Mouse (Mus musculus) monocyte, adult 5-6 weeks (primary cell): ENCODE measurements around the gene Nt5c3. TPM values are rescaled to one million over a fixed set of nuclear protein-coding genes. Genes with fewer than 3 reads are reported as not detected.
"Not testable (repeated sequence)": the region's sequence is repeated elsewhere in the genome, so short reads cannot be mapped to it uniquely, and the experiment has no call there.

ENCODE experiments used
- ATAC-seq: fragments of 153-309, 156-312 bp; replicated peaks from 2 replicates; pipeline ENCODE4 v1.8.0; 2017; ENCODE audit warnings: mild to moderate bottlenecking; ENCODE audit not compliant: low TSS enrichment, insufficient number of reproducible peaks, severe bottlenecking, poor library complexity, low FRiP score
- total RNA-seq: library from RNA; stranded (forward); fragments of 200-1000, 200-491, 200-594 nt; gene quantifications from 3 replicates; pipeline ENCODE4 v1.2.3, GENCODE M21; 2017

The Nt5c3 gene
- total RNA-seq, 1 experiment from 2014 or later, result 88.2 TPM

DNA sequence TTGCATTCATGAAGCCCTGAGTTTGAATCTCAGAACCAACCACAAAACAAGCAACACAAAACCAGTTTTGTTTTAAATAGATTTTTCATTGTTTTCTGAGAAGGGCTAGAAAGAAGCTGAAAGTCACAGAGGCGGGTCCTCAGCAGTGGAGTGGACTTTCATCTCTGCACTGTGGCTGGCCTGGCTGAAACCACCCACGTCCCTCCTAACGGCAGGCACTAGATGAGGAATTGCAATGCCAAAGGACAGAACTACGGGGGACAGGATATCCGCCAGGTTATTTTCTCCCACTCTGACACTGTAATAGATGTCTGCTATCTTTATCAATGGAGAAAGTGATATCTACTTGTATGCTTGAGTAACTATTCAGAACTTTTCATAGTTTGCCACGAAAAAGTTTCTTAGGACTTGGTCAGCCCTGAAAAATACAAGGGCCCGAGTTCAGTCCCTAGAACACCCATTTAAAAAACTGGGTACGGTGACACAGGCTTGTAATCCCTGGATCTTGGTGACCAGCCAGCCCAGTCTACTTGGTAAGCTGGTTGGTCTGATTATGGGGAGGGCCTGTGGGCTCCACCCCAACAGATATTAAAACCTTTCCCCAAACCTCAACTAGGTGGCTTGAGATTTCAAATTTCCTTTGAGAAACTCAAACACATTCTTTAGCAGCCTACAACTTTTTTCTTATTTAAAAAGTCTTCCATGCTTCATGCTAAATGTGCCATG lies 17.4 kb downstream of the Nt5c3 start:
- ATAC-seq, result no peak

DNA sequence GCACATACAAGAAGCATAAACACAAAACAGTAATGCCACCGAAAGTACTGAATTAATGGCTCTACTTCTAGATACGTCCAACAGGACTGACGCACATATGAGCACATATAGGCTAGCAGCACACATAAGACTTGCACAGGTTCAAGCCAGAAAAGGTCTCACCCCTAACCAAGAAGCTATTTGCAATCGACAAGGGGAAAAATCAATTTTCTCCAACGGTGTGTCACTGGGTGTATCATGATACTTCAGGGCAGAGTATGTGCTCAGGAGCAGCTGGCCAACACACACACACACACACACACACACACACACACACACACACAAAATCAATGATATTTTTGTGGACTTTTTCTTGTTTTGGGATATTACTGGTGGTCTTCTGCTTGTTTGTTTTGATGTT lies 18.2 kb downstream of the Nt5c3 start:
- ATAC-seq, result no peak

DNA sequence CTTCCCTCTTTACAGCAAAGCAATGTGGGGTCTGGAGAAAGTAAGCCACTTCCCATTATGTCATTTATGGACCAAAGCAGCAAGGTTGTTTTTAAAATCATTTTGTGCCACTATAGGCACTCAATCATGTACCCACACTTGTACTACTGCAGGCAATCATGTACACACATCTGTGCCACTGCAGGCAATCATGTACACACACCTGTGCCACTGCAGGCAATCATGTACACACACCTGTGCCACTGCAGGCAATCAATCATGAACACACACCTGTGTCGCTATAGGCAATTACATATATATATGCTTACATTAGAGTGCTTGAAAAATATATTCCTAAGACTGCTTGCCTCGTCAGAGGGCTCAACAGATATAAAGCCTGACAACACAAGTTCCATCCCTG lies 18.8 kb downstream of the Nt5c3 start:
- ATAC-seq, result no peak

DNA sequence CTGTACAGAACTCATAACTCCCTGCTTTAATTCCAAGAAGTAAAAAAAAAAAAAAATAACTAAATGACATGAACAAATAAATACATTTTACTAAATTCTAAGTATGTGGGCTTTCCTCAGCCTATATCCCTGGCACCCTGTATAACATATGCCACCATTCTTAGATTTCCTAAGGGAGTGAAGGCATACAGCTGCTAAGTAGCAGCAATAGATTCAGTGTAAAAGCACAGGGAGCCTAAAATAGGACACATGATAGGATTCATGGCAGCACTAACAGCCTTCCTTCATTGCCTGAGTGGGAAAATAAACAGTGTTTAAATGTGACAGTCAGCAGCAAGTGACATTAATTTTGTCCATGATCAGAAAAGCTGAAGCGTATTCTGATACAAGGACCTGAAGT lies 19.4 kb downstream of the Nt5c3 start:
- no peak for ATAC-seq

DNA sequence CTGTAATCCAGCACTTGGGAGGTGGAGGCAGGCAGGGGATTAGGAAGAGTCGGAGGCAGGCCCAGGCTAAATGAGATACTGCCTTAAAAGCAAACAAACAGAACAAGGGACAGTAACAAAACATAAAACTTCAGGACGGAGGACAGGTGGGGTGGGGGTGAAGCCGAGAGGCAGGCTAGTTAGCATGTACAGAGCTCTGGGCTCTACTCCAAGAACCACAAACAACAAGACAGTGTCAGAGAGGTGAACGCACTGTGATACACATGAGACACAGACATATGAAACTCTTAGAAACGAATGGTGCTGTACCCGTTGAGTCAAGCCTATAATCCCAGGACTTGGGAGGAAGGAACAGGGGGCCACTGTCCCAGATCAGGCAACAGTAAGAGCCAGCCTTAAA lies 19.9 kb downstream of the Nt5c3 start:
- no peak for ATAC-seq

DNA sequence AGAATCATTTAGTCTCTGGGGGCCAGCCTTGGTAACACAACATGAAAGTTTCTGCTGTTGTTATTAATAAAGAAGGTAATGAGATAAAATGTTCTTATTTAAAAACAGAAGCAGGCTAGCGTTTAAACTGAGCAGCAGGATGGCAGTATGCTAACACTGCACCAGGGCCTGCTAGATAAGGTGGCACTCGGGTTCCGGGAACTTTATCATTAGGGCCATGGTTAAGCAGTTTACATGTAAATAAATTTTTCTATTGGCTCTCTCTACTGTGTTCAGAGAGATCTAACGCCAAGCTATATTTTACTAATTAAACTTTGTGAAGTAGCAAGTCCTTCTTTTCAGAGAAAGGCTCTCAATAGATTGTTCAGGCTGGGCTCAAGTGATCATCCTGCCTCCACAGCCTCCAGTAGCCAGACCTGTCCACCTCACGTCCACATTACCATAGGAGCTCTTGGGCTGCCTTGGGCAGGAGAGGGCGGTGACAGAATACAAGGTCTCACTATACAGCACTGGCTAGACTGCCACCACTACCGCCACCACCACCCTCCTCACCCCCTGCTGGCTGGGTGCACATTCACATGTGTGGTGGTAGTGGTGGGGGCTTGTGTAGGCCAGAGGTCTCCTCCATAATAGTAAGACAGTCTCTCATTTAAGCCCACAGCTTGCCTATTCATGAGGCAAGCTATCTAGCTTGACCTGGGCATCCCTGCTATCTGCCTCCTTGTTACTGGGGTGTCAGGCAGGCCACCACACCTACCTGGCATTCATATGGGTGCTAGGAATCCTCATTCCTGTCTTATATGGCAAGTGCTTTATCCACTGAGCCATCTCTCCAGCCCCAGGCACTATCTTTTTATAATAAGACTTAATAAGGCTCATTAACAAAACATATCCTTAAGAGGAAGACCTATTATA lies 20.9 kb downstream of the Nt5c3 start:
- ATAC-seq, result no peak

DNA sequence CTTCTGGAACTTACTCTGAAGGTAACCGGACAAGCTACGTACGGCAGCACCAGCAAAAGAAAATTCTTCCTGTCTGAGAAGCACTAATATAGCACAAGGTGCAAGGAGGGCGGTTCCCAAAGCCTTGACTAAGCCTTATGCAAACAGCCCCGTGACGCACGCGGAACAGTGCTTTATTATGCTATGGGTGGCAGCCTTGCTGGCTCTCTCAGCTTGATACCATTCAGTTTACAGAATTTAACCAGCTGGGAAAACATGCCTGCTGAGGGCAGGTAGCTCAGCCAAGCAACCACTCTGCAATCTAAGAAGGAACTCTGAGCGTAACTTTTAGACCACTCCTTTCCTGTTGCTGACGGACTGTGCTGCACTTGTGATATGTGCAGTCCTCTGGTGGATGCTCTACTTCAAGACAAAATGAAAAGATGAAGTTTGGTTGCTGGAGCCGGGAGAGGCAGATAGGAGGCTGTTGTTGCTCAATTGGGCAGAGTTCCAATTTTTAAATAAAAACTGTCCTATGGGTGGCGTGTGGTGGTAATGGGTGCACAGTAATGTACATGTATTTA lies 21.8 kb downstream of the Nt5c3 start:
- ATAC-seq, result peak; percentile 82

DNA sequence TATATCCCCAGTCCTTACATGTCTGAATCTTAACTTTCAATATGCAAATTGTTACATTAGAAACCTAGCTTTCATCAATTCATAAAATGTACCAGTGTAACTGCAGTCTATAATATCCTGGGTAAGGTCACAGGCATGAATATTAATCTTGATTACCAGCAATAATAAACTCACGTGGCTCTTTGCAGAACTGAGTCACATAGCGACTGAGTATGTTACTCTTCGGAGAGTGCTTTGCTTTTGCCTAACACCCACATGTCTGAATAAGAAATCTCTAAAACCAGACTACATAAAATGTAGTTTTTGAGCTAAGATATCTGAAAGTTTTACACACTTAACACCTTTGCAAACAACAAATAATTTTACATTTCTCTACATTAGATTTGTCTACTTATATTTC lies 22.4 kb downstream of the Nt5c3 start:
- no peak for ATAC-seq

DNA sequence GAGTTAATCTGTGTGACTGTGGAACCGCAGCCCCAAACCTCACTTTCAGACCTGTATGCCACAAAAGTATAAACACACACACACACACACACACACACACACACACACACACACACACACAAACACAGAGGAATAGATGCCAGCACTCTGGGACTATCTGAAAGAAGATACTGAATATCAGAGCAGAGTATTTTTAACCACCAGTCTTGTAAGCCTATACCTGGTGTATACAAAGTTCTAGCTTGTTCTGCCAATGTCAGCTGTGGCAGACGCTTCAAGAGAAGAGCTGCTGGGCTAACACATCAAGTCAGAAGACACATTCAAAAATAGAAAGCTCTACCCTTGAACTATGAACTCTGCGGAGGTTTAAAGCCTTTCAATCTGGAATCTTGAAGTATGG lies 24.1 kb downstream of the Nt5c3 start:
- ATAC-seq, result no peak

DNA sequence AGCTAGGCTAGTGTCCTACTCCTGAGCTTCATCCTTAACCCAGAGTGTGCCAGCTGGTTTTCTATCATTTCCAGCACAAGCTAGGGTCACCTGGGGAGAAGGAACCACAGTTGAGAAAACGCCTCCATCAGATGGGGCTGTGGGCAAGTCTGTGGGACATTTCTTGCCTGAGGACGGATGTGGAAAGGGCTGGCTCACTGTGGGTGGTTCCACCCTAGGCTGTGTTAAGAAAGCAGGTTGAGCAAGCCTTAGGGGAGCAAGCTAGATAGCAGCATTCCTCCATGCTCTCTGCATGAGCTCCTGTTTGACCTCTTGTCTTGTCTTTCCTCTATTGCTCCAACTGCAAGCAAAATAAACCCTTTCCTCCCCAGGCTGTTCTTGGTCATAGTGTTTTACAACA lies 33.0 kb downstream of the Nt5c3 start:
- no peak for ATAC-seq

DNA sequence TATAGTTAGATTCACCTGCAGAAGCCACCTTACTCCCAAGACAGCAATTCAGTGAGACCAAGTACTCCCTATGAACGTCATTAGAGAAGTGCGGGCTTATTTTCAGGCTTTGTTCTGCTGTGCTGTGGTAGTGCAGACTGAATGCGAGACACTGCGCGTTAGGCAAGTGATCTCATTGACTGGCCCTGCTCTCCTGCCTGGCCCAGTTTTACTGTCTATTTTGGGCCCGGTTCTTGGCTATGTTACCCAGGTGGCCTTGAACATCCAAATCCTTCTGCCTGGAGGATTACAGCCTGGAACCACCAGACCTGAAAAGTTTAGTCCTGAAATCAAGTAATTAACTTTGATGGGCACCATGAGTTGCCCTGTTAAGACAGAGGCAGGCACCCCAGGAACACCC lies 35.2 kb downstream of the Nt5c3 start:
- ATAC-seq, result no peak

DNA sequence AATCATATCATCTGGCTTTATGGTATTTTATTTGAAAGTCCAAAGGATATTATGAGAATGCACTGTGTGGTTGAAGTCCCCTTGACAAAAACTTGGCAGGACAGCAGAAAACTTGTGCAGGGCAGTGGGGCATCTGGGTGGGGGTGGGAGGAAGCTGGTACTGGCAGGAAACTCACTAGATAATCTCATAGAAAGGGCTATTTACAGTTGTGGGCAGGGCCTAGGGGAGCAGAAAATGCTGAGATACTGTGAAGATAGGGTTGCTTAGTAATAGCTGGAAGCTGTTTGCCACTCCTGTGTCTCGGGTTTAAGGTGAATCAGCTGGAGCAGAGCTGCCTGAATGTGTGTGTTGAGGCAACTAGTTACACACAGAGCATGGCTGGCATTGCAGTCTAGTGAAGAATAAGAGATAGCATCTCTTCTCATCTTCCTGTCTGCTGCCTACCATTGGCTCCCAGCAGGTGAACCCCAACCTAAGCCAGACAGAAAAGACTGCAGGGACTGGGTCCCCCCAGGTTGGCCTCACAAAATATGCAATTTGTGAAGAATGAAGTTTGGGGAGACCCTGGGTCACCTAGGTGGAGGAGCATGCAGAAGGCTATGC lies 44.3 kb downstream of the Nt5c3 start:
- peak; percentile 52; the same call in 1 of the 2 replicates for ATAC-seq

DNA sequence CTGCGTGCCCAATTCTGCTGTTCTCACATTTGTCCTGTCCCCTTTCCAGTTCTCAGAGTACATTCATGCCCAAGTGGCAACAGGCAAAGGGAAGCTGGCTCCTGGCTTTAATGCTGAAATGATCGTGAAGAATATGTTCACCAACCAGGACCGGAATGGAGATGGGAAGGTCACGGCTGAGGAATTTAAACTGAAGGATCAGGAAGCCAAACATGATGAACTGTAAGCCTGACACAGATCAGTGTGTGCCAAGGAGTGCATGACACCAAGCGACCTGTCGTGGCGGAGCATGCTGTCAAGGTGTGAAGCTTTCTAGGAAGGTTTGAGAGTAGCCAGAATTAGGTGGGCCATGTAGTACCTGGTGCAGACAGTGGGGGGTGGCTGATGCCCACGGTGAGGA lies 45.7 kb downstream of the Nt5c3 start:
- ATAC-seq, result no peak

DNA sequence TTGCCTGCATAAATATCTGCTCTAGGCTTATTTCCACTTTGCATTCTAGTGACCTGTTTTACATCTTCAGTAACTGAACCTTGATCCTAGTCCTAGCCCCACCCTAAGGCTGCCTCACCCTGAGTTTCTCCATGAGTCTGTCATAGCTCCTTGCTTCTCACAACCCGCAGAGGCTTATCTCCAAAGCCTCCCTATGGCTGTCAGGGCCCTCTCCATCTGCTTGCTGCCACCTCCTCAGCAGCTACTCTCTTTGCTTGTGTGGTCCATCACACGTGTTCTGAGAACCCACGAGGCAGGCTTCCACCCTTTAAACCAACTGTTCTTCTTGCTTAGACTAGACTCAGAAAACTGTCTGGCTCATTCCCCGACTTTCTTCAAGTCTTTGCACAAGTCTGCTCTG lies 46.9 kb downstream of the Nt5c3 start:
- ATAC-seq, result no peak

DNA sequence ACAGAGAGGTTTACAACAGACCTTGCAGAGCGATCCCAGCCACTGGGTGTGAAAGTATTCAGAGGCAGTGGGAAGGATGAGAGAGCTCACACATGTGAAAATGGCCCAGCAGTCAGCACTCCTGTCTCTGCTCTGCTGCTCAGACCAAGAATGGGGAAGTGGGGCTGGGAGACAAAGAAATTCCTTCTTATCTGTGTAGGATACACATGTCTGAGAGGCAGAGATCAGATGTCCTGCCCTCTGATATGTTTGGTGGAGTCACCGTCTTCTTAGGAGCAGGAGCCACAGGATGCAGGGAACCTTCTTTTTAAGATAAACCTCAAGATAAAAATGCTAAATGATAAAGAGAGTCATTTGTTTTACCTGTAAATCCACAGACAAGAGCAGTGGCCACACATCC lies 53.7 kb downstream of the Nt5c3 start:
- ATAC-seq, result no peak

DNA sequence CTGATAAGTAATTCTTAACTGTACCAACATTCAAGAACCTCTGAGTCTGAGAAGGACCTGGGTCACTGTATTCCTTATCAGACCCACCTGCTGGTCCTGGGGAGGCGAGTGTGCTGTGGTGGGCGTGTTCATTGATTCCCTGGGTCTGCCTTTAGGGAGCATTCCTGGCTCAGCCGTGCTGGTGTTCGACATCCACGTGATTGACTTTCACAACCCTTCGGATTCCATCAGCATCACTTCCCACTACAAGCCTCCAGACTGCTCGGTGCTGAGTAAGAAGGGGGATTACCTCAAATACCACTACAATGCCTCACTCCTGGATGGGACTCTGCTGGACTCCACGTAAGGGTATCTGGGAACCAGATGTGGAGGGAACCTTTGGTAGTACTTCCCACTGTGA lies 55.2 kb downstream of the Nt5c3 start:
- no peak for ATAC-seq

DNA sequence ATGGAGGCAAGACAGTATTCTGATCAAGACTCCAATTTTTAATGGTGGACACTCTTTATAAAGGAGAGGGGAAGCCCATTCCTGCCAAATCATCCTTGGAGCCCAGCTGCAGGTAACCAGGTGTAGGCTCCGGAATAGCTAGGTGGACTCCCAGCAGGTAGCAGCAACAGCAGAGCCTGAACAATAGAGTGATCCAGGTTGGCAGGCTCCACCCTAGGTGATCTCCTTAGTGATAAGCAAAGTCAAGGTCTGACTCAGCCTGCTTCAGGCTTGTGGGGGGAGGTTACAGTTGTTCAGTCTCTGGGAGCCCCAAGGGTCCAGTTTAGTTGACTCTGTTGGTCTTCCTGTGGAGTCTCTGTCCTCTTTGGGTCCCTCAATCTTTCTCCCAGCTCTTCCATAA lies 56.8 kb downstream of the Nt5c3 start:
- not testable (repeated sequence) for ATAC-seq

DNA sequence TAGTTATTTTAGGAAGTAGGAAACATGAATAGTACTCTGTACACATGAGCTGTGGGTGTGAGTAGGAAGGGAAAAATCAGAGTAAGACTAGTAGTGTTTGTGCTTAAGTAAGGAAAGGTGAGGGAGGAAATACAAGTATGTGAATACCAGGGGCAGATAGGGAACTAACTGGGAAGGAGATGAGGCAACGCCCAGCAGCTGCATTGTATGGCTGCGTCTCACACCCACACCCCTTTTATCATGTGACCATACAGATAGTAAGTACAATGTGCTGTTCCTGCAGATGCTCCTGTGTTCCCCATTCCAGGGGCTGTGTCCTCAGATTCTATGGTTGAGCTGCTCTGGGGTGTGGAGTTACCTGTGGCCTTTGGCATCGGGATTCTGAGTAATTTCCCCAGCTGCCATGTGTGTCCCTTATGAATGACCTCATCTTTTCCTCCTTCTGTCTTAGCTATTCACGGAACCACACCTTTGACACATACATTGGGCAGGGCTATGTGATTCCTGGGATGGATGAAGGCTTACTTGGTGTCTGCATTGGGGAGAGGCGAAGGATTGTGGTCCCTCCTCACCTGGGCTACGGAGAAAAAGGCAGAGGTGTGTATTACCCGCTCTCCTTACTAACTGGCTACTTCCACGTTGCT lies 63.4 kb downstream of the Nt5c3 start:
- no peak for ATAC-seq

DNA sequence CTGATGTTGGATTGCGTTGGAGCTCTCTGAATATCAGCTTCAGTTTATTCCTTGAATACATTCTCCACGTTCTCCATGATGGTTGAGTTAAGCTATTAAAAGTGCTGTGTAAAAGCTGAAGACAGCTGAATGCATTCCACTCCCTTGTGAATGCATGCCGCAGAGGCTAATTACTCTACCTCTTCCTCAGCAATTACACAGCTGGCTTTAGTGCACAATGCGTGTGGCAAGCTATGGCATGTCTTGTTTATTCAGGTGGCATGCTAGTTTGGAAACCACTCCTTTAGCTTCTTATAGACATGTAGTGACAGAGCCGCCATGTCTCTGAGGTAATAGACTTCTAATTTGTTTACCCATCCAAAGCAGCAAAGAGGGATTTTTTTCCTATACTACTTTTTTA lies 67.0 kb downstream of the Nt5c3 start:
- ATAC-seq, result no peak
